Mouse (Mus musculus) lung, embryonic 16.5 days (tissue): ENCODE measurements around the gene Foxn1. TPM values are rescaled to one million over a fixed set of nuclear protein-coding genes. Genes with fewer than 3 reads are reported as not detected.

Experiments
- ATAC-seq: fragments of 200-750 bp; cut with Nextera tagmentation; 2 replicates; pipeline ENCODE4 v1.8.0; 2017; ENCODE audit warnings: low read depth, mild to moderate bottlenecking, moderate library complexity
- H3K27ac ChIP-seq: fragments of 300-500 bp; sonication (generic); 2 replicates; pipeline ENCODE4 v1.5.1; 2014; ENCODE audit warnings: mild to moderate bottlenecking, control low read depth, low read length
- H3K27me3 ChIP-seq: fragments of 300-500 bp; sonication (generic); 2 replicates; pipeline ENCODE4 v1.6.1; 2014; ENCODE audit warnings: low read depth, low read length, mixed read lengths; ENCODE audit not compliant: control insufficient read depth, insufficient read depth
- H3K36me3 ChIP-seq: fragments of 300-500 bp; sonication (generic); 2 replicates; pipeline ENCODE4 v1.6.1; 2014; ENCODE audit warnings: low read length; ENCODE audit not compliant: control insufficient read depth, insufficient read depth
- H3K4me1 ChIP-seq: fragments of 300-500 bp; sonication (generic); replicated peaks from 2 replicates; pipeline ENCODE4 v1.6.1; 2014; ENCODE audit warnings: low read length, mixed read lengths; ENCODE audit not compliant: control insufficient read depth, insufficient read depth
- H3K4me2 ChIP-seq: fragments of 300-500 bp; sonication (generic); 2 replicates; pipeline ENCODE4 v1.6.1; 2014; ENCODE audit warnings: low read depth, low read length, control low read depth
- H3K4me3 ChIP-seq: fragments of 300-500 bp; sonication (generic); 2 replicates; pipeline ENCODE4 v1.5.1; 2014; ENCODE audit warnings: mild to moderate bottlenecking, low read length, control low read depth
- H3K9ac ChIP-seq: fragments of 300-500 bp; sonication (generic); 2 replicates; pipeline ENCODE4 v1.6.1; 2014; ENCODE audit warnings: low read length, control low read depth
- H3K9me3 ChIP-seq: fragments of 300-500 bp; sonication (generic); 2 replicates; pipeline ENCODE4 v1.6.1; 2016; ENCODE audit warnings: low read length; ENCODE audit not compliant: control insufficient read depth
- WGBS: fragments of 180-500 bp; shearing (Covaris S2); extraction: QIAGEN DNeasy Blood & Tissue Kit; methylation state at CpG from one replicate; pipeline ENCODE4 v1.1.7; 2014; 5-methylcytosine and 5-hydroxymethylcytosine counted together
- polyA plus RNA-seq: library from polyadenylated mRNA; unstranded; fragments of >200 nt; fragmentation: Nextera tagmentation; extraction: Ambion mirVana; gene quantifications from 2 replicates; pipeline ENCODE4 v1.2.1, GENCODE M21; 2015

Gene Foxn1
- polyA plus RNA-seq, 1 experiment from 2014 or later, result 0.77 TPM

- H3K9me3 ChIP-seq, result no peaks in the 10 kb centered on the region
- no peak overlapping the region for H3K4me3 ChIP-seq
- no peak overlapping the region for H3K27ac ChIP-seq
- H3K4me2 ChIP-seq, result no peak overlapping the region
- peaks cover under 1% of the 10 kb centered on the region; the same call in 1 of the 2 replicates for H3K4me1 ChIP-seq
- no peak for ATAC-seq
- no peak overlapping the region for H3K9ac ChIP-seq
- no peaks in the 10 kb centered on the region for H3K27me3 ChIP-seq
- 75% methylated on average over 6 of the region's 6 CpGs for WGBS
- no peaks in the 10 kb centered on the region for H3K36me3 ChIP-seq
Observed at GRCm38 (mm10) chr11:78354905-78355304, 31.5 kb downstream of the Foxn1 start.

- H3K9me3 ChIP-seq, result no peaks in the 10 kb centered on the region
- H3K36me3 ChIP-seq, result no peaks in the 10 kb centered on the region
- no peak overlapping the region for H3K4me3 ChIP-seq
- H3K27me3 ChIP-seq, result no peaks in the 10 kb centered on the region
- H3K27ac ChIP-seq, result no peak overlapping the region
- H3K9ac ChIP-seq, result no peak overlapping the region
- ATAC-seq, result no peak
- no peak overlapping the region for H3K4me2 ChIP-seq
- H3K4me1 ChIP-seq, result peaks cover 6% of the 10 kb centered on the region; the same call in 1 of the 2 replicates
- WGBS, result 63% methylated on average over 1 of the region's 1 CpGs
Observed at GRCm38 (mm10) chr11:78353081-78353480, 33.3 kb downstream of the Foxn1 start.

GRCm38 (mm10) chr11:78349441-78350358, 36.7 kb downstream of the Foxn1 start:
- Histone ChIP-seq H3K27ac (no peak overlapping the region), H3K36me3 (no peaks in the 10 kb centered on the region), H3K4me3 (no peak overlapping the region), H3K4me2 (no peak overlapping the region), H3K27me3 (no peaks in the 10 kb centered on the region), H3K9me3 (no peaks in the 10 kb centered on the region), H3K4me1 (peaks cover 15% of the 10 kb centered on the region), H3K9ac (no peak overlapping the region)
- ATAC-seq, result no peak
- WGBS, result 56% methylated on average over 4 of the region's 4 CpGs

- Histone ChIP-seq H3K9me3 (no peaks in the 10 kb centered on the region), H3K36me3 (no peaks in the 10 kb centered on the region), H3K27me3 (no peaks in the 10 kb centered on the region), H3K4me2 (no peak overlapping the region), H3K27ac (no peak overlapping the region), H3K4me3 (no peak overlapping the region), H3K4me1 (peaks cover 23% of the 10 kb centered on the region), H3K9ac (no peak overlapping the region)
- 45% methylated on average over 7 of the region's 7 CpGs for WGBS
- no peak for ATAC-seq
Observed at GRCm38 (mm10) chr11:78348474-78348873, 37.9 kb downstream of the Foxn1 start.

- no peaks in the 10 kb centered on the region for H3K36me3 ChIP-seq
- H3K4me1 ChIP-seq, result peaks cover 25% of the 10 kb centered on the region
- H3K27me3 ChIP-seq, result no peaks in the 10 kb centered on the region
- no peak for ATAC-seq
- H3K4me3 ChIP-seq, result no peak overlapping the region
- no peaks in the 10 kb centered on the region for H3K9me3 ChIP-seq
- 75% methylated on average over 9 of the region's 9 CpGs for WGBS
- no peak overlapping the region for H3K27ac ChIP-seq
- H3K9ac ChIP-seq, result no peak overlapping the region
- H3K4me2 ChIP-seq, result no peak overlapping the region
Observed at GRCm38 (mm10) chr11:78347908-78348307, 38.5 kb downstream of the Foxn1 start.

- Histone ChIP-seq H3K4me3 (no peak overlapping the region), H3K27ac (no peak overlapping the region), H3K9me3 (no peaks in the 10 kb centered on the region), H3K9ac (no peak overlapping the region), H3K4me2 (no peak overlapping the region), H3K4me1 (peaks cover 25% of the 10 kb centered on the region), H3K27me3 (no peaks in the 10 kb centered on the region), H3K36me3 (no peaks in the 10 kb centered on the region)
- 90% methylated on average over 10 of the region's 10 CpGs for WGBS
- ATAC-seq, result 0 out of 2 replicates have a peak, but pooled peaks have one; percentile 16
Observed at GRCm38 (mm10) chr11:78347070-78347754, 39.1 kb downstream of the Foxn1 start.

- H3K9ac ChIP-seq, result no peak overlapping the region
- 70% methylated on average over 6 of the region's 6 CpGs for WGBS
- H3K4me1 ChIP-seq, result peaks cover 25% of the 10 kb centered on the region
Observed at GRCm38 (mm10) chr11:78346326-78347069, 39.9 kb downstream of the Foxn1 start.

GRCm38 (mm10) chr11:78345801-78346200, 40.6 kb downstream of the Foxn1 start:
- H3K4me2 ChIP-seq, result no peak overlapping the region
- ATAC-seq, result no peak
- no peak overlapping the region for H3K9ac ChIP-seq
- no peaks in the 10 kb centered on the region for H3K36me3 ChIP-seq
- no peak overlapping the region for H3K4me3 ChIP-seq
- no peak overlapping the region for H3K27ac ChIP-seq
- H3K9me3 ChIP-seq, result no peaks in the 10 kb centered on the region
- peaks cover 25% of the 10 kb centered on the region for H3K4me1 ChIP-seq
- H3K27me3 ChIP-seq, result no peaks in the 10 kb centered on the region
- WGBS, result 64% methylated on average over 7 of the region's 7 CpGs

More at GRCm38 (mm10) chr11:78346326-78347069, 39.9 kb downstream of the Foxn1 start:
- Histone ChIP-seq H3K9me3 (no peaks in the 10 kb centered on the region), H3K27me3 (no peaks in the 10 kb centered on the region), H3K4me3 (no peak overlapping the region), H3K4me2 (no peak overlapping the region), H3K36me3 (no peaks in the 10 kb centered on the region), H3K27ac (no peak overlapping the region)
- no peak for ATAC-seq
